Mouse (Mus musculus) liver, adult 2 months (tissue): ENCODE measurements at regions not wholly inside any gene's neighbourhood (a gene's known extent, or its start where the extent isn't known, plus 50 kb on each side); places are given as distances from the start of the nearest gene placed in this dataset.
A peak's percentile ranks its signal among the peaks of the same experiment; 100 is the strongest.

Source experiments
- DNase-seq: peaks from one replicate; pipeline ENCODE4 v3.0.0-alpha.2; 2011; ENCODE audit warnings: low read depth, low spot score; ENCODE audit errors: extremely low read depth
- H3K27ac ChIP-seq: fragments of 200-500 bp; replicated peaks from 2 replicates; pipeline ENCODE4 v1.5.1; 2012; ENCODE audit warnings: low read depth, mild to moderate bottlenecking, control low read depth, inconsistent platforms, low read length; ENCODE audit not compliant: insufficient read depth
- H3K27me3 ChIP-seq: fragments of 200-500 bp; 2 replicates; pipeline ENCODE4 v1.6.1; 2012; ENCODE audit warnings: mild to moderate bottlenecking, moderate library complexity, low read length, inconsistent platforms; ENCODE audit not compliant: control insufficient read depth, insufficient read depth
- H3K36me3 ChIP-seq: fragments of 200-500 bp; 2 replicates; pipeline ENCODE4 v1.6.1; 2012; ENCODE audit warnings: low read length, inconsistent platforms; ENCODE audit not compliant: control insufficient read depth, insufficient read depth
- H3K4me1 ChIP-seq: fragments of 200-500 bp; 2 replicates; pipeline ENCODE4 v1.6.1; 2011; ENCODE audit warnings: low read length; ENCODE audit not compliant: control insufficient read depth, insufficient read depth
- H3K4me3 ChIP-seq: fragments of 200-500 bp; 2 replicates; pipeline ENCODE4 v1.5.1; 2011; ENCODE audit warnings: low read depth, mild to moderate bottlenecking, control low read depth, low read length, moderate library complexity; ENCODE audit not compliant: insufficient read depth
- H3K79me2 ChIP-seq: fragments of 200-500 bp; 2 replicates; pipeline ENCODE4 v1.6.1; 2012; ENCODE audit warnings: inconsistent platforms, mild to moderate bottlenecking, low read length, moderate library complexity; ENCODE audit not compliant: control insufficient read depth, insufficient read depth
- H3K9ac ChIP-seq: fragments of 200-500 bp; 2 replicates; pipeline ENCODE4 v1.6.1; 2012; ENCODE audit warnings: low read depth, mild to moderate bottlenecking, control low read depth, inconsistent platforms, low read length
- CTCF ChIP-seq: fragments of 200-500 bp; IDR thresholded peaks from 2 replicates; pipeline ENCODE4 v1.5.1; 2011; ENCODE audit warnings: low read depth, low read length, control low read depth
- POLR2A ChIP-seq: fragments of 200-500 bp; IDR thresholded peaks from 2 replicates; pipeline ENCODE4 v1.6.1; 2011; ENCODE audit warnings: low read length, control low read depth; ENCODE audit not compliant: insufficient read depth; ENCODE audit errors: extremely low read depth
- WGBS: fragments of 180-500 bp; shearing (Covaris S2); methylation state at CpG from one replicate; pipeline ENCODE4 v1.1.7; 2018; 5-methylcytosine and 5-hydroxymethylcytosine counted together

- Histone ChIP-seq H3K27ac (no peak overlapping the region), H3K4me1 (no peaks in the 10 kb centered on the region), H3K9ac (no peak overlapping the region), H3K4me3 (no peak overlapping the region), H3K36me3 (no peaks in the 10 kb centered on the region), H3K79me2 (no peaks in the 10 kb centered on the region), H3K27me3 (no peaks in the 10 kb centered on the region)
- DNase-seq = no peak
- TF ChIP-seq CTCF = no peak
- TF ChIP-seq POLR2A = no peak
- 87% methylated on average over 2 of the region's 2 CpGs for WGBS
These were observed 85.4 kb upstream of the Pabpc6 start for GRCm38 (mm10) chr17:9754884-9755405.

- no peaks in the 10 kb centered on the region for H3K27me3 ChIP-seq
- WGBS = 82% methylated on average over 4 of the region's 4 CpGs
- no peaks in the 10 kb centered on the region for H3K36me3 ChIP-seq
- H3K4me3 ChIP-seq = no peak overlapping the region
- no peak for DNase-seq
- H3K27ac ChIP-seq = no peak overlapping the region
- H3K9ac ChIP-seq = no peak overlapping the region
- H3K4me1 ChIP-seq = no peaks in the 10 kb centered on the region
- no peaks in the 10 kb centered on the region for H3K79me2 ChIP-seq
- TF ChIP-seq CTCF (no peak), POLR2A (no peak)
These were observed 83.3 kb upstream of the Pabpc6 start for GRCm38 (mm10) chr17:9752848-9753247.

- Histone ChIP-seq H3K27me3 (no peaks in the 10 kb centered on the region), H3K4me1 (no peaks in the 10 kb centered on the region), H3K9ac (no peak overlapping the region), H3K27ac (no peak overlapping the region), H3K79me2 (no peaks in the 10 kb centered on the region), H3K4me3 (no peak overlapping the region), H3K36me3 (no peaks in the 10 kb centered on the region)
- 54% methylated on average over 13 of the region's 13 CpGs for WGBS
- TF ChIP-seq POLR2A (no peak), CTCF (no peak)
- DNase-seq = no peak
These were observed 82.0 kb upstream of the Pabpc6 start for GRCm38 (mm10) chr17:9751348-9752170.

GRCm38 (mm10) chr17:9750046-9750445 lies 80.5 kb upstream of the Pabpc6 start:
- no peaks in the 10 kb centered on the region for H3K79me2 ChIP-seq
- peak; percentile 69 for DNase-seq
- no peaks in the 10 kb centered on the region for H3K27me3 ChIP-seq
- no peaks in the 10 kb centered on the region for H3K4me1 ChIP-seq
- TF ChIP-seq CTCF (no peak), POLR2A (no peak)
- no peak overlapping the region for H3K9ac ChIP-seq
- WGBS = 73% methylated on average over 8 of the region's 8 CpGs
- H3K36me3 ChIP-seq = no peaks in the 10 kb centered on the region
- H3K4me3 ChIP-seq = no peak overlapping the region
- no peak overlapping the region for H3K27ac ChIP-seq

GRCm38 (mm10) chr17:9749301-9749700 lies 79.8 kb upstream of the Pabpc6 start:
- Histone ChIP-seq H3K4me1 (no peaks in the 10 kb centered on the region), H3K36me3 (no peaks in the 10 kb centered on the region), H3K79me2 (no peaks in the 10 kb centered on the region), H3K27me3 (no peaks in the 10 kb centered on the region), H3K4me3 (no peak overlapping the region), H3K27ac (no peak overlapping the region), H3K9ac (no peak overlapping the region)
- DNase-seq = no peak
- 98% methylated on average over 3 of the region's 3 CpGs for WGBS
- TF ChIP-seq CTCF = no peak
- no peak for TF ChIP-seq POLR2A

- no peaks in the 10 kb centered on the region for H3K36me3 ChIP-seq
- no peak for TF ChIP-seq CTCF
- no peak for TF ChIP-seq POLR2A
- no peaks in the 10 kb centered on the region for H3K4me1 ChIP-seq
- 91% methylated on average over 2 of the region's 2 CpGs for WGBS
- H3K9ac ChIP-seq = no peak overlapping the region
- no peak overlapping the region for H3K27ac ChIP-seq
- DNase-seq = no peak
- no peaks in the 10 kb centered on the region for H3K79me2 ChIP-seq
- no peak overlapping the region for H3K4me3 ChIP-seq
- H3K27me3 ChIP-seq = no peaks in the 10 kb centered on the region
These were observed 78.4 kb upstream of the Pabpc6 start for GRCm38 (mm10) chr17:9747893-9748292.
